Mouse (Mus musculus) embryonic stem cell, embryonic (primary cell): ENCODE measurements around the gene Cacna1c.

Experiments
- CTCF ChIA-PET, 4 experiments: fragments of 300-600 bp in 2 of 4; fragments of 350-600 bp in 2 of 4; sonication (Branson Sonifier 250); formaldehyde crosslinking; loops; one replicate each; lab custom pipeline; 2022; ENCODE audit warnings: inconsistent platforms in 2 of 4; lab: Charles Lee
- POLR2A ChIA-PET, 4 experiments: fragments of 300-600 bp in 2 of 4; fragments of 350-600 bp in 2 of 4; sonication (Branson Sonifier 250); formaldehyde crosslinking; loops; one replicate each; lab custom pipeline; 2022; ENCODE audit warnings: antibody characterized with exemption in 4 of 4, inconsistent platforms in 1 of 4; lab: Charles Lee

Cacna1c gene

DNA sequence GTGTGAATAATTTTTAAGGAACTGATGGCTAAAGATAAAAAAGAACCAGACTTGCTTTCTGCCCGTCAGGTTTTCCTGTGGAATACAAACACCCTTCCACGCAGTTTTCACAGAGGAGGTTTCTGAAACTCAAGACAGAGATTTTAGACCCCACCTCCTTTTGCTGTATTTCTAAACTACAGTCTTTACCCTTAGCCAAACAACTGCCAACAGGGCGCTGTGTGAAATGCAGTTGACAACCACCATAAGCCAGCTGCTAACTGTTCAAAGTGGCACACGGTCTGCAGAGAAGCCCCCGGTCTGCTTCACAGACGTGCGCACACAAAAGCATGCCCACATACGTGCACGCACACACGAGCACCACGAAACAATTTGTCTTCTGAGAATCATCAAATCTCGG is 216.0 kb downstream of the Cacna1c start:
- ChIA-PET CTCF (no interaction called here), POLR2A (no interaction called here)

DNA sequence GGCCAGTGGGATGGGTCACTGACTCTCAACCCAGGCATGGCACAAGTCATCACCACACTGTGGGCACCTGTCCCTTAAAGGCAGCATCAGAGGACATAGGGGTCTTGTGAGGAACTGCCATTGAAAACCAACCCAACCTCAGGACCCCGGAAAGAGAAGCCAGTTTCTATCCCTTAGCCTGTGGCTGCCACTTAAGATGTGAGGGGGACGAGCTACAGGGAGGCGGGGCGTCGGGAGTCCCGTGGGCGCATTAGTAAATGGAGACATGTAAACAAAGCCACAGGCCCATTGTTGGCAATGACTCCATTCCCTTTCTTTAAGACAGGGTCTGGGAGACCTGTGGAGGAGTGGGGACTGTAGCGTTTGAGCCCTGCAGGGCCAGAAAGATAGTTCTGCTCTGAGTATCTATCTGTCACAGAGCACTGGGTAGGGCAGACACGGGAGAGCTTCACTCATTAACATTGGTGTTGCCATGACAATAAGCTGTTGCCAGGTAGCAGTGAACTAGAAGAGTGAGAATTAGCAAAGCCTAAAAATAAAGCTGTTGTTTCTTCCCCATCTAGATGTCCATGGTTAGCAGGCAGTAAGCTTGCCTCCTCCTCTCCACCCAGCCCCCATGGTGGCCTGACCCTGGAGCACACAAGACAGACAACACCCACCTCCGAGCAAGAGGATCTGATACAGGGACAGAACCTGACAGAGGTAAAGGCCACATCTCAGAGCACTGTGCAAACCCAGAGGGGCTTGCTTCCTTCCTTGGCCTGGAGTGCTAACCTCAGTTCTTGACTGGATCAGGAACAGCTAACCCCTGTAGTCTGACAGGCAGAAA is 218.6 kb downstream of the Cacna1c start:
- ChIA-PET CTCF (no interaction called here), POLR2A (no interaction called here)

DNA sequence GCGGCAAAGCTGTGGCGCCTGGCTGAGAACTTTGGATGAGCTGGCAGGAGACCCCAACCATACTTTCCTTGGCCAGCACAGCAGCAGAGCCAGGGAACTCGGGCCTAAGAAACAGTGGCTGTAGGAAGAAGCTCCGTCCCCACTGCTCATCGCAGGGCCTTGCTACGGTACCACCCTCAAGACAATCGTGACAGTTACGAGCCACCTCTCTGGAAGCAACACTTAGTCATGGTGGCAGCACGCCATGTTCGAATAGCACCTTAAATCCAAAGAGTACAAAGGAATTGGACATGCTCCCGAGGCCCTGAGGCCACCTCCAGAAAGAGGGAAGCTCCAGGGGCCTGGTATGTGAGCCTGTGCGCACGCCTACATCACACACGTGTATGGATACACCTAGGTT is 219.6 kb downstream of the Cacna1c start:
- ChIA-PET POLR2A (no interaction called here), CTCF (interaction anchor here in 1 of 4 experiments (1.4 kb wide), 1 partner anchor 54 kb away, joined by 3 read pairs; no protein-coding TSS in a partner anchor)

DNA sequence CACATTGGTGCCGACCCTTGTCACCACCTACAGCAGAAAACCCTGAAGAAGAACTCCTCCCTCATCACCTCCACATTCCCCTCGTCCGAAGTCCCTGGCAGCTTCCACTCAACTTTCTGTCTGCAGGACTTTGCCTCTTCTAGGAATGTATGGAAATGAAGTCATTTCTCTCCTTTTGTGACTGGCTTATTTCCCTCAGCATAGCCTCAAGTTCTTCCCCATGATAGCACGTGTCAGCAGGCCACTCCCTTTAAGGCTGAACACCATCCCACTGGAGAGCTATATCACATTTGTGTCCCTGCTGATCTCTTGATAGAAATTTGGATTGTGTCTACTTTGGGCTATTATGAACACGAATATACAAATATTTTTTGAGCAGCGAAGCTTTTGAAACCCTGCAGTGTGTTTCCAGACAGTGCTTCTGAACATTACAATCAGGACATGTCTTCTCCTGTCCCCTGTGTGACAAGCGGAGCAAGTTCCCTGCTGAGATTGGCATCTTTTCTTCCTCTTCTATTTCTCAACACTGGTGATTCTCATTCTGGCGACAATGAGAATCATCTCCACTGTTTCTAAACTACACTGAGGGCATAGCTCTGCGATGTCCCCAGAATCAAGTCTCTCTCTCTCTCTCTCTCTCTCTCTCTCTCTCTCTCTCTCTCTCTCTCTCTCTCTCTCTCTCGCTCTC is 224.2 kb downstream of the Cacna1c start:
- CTCF ChIA-PET = no interaction called here

DNA sequence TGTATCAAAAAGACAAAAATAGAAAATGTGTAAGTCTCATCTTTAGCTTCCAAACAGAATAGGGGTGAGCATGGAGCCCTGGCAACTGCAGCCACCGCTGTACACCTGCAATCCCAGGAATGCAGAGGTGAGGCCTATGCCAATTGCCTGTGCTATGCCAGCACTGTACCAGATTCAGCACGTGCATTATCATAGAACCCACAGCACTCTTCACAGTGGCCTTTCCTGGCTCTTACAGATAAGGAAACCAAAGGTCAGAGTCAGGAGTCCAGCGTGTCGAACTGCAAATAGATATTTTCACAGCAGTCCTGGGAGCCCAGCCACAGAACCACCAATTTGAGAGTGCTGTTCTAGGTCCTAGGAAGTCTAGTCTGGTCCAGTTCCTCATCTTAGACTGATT is 227.4 kb downstream of the Cacna1c start:
- POLR2A ChIA-PET = no interaction called here
- CTCF ChIA-PET = no interaction called here

More for the DNA sequence above, 224.2 kb downstream of the Cacna1c start:
- POLR2A ChIA-PET = interaction anchor here in 1 of 4 experiments (0.6 kb wide), 1 partner anchor 173 kb away, joined by 3 read pairs; no protein-coding TSS in a partner anchor

DNA sequence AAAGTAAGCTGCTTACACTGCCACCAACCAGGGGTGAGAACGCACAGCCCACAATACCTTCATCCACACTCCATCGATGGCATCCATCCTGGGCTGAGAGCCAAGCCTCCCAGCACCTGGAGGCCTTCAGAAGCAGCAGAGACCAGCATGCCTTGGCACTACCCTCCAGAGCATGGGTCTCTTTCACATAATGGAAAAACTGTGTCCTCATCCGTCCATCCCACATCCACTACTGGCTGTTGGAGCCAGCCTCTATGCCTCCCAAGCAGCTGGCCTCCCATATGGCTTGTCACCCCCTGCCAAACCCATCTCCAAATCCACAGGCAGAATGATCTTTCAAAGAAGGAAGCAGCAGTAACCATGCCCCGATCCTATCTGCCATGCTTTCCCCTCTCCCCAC is 229.3 kb downstream of the Cacna1c start:
- ChIA-PET CTCF (no interaction called here), POLR2A (interaction anchor here in 1 of 4 experiments (0.8 kb wide), 1 partner anchor 292 kb away, joined by 5 read pairs; no protein-coding TSS in a partner anchor)

DNA sequence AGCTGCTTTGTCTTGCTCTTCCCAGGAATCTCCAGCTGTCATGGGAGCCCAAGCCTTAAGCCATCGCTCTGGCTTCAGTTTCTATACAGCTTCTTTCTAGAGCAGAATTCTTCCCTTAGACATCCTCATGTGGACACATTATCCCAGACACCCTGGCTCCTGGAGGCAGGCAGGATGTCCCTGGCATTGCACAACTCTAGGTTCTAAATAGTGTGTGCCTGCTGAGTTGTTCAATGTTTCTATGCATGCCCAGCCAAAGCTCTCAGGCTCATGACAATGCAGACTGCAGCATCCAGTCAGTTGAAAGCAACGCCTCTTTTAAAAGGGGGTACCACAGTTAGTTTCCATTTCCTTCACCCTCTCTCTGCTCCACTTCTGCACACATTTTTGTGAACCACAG is 230.6 kb downstream of the Cacna1c start:
- ChIA-PET POLR2A (no interaction called here), CTCF (no interaction called here)

DNA sequence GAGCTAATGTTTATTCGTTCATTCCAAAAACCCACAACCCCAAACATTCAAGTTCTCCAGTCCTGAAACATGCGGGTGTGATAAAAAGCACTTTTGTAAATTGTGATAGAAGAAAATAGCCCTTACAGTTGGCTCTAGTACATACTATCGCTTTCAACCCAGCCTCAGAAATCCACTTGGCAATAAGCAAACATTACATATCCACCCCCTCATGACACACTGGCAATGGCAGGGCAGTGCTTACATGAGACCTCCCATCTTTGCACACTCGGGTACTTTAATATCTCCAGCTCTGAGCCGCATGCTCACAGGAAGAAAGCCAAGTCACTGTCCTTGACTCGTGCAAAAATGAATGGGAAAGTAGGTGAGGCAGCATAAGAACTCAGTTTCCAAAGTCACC is 232.4 kb downstream of the Cacna1c start:
- POLR2A ChIA-PET = no interaction called here
- CTCF ChIA-PET = no interaction called here

DNA sequence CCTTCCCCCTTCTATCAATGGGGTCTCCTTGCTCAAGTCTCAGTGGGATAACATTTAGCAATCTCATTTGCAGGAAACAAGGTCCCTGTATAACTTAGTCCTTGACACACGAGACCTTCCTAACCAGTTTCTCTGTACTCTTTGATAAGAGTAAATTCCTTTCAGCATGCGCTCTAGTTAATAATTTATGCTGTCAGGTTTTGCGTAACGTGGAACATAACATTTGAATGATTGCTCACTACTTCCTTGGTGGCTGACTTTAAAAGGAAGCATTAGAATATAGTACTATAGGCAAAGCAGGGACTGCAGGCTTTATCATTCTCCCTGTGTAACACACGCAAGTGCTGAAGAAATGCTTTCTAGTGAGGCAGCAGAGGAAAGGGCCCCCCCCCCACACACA is 232.9 kb downstream of the Cacna1c start:
- CTCF ChIA-PET = no interaction called here
- POLR2A ChIA-PET = no interaction called here

DNA sequence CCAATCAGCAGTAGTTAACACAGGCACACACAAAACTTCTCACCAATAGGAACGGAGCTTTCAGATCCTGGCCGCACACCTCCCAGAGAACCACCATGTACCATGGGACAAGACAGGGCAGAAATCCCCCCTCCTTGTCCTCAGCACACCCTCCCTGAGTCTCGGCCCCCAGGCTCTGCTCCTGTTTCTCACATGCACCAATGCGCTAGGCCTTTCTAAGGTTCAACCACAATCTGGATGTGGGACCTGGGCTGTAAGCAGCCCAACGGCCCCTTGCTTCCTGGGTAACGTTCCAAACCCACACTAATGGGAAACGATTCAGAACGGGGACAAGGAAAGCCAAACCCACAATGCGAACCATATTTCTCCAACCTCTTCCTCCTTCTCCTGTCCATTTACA is 237.7 kb downstream of the Cacna1c start:
- ChIA-PET POLR2A (no interaction called here), CTCF (no interaction called here)

DNA sequence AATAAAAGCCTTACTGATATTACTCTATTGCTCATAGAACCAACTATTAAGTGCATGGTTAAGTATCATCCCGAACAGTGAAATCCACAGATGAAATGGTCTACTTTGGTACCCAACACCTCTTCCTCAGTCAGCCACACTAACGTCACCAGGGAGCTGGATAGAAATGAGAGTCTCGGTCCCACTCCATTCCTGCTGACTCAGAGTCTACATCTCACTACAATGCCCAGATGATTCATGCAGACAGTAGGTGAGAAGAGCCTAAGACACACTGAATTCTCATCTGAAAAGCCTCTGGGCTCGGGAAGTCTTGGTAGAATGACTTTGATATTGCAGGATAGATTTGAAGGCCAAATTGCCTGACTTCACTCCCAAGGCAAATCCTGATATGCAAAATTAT is 240.0 kb downstream of the Cacna1c start:
- ChIA-PET CTCF (no interaction called here), POLR2A (no interaction called here)

DNA sequence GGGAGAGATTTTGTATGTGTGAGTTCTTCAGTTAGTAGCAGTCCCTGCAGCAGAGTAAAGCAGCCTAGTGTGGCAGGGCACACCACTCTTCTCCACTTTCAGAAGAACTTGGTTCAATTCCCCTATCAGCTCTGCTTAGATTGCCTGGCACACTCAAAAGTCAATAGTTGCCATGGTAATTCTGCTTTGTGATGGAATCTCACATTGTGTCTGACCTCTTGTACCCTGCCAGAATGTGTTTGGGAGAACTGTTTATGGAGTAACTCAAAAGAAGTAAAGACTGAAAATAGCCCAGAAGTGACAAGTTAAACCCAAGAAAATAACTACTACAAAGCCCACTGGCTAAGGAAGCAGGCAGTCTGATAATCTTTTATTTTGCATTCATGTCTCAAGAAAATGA is 240.4 kb downstream of the Cacna1c start:
- POLR2A ChIA-PET = no interaction called here
- CTCF ChIA-PET = no interaction called here

DNA sequence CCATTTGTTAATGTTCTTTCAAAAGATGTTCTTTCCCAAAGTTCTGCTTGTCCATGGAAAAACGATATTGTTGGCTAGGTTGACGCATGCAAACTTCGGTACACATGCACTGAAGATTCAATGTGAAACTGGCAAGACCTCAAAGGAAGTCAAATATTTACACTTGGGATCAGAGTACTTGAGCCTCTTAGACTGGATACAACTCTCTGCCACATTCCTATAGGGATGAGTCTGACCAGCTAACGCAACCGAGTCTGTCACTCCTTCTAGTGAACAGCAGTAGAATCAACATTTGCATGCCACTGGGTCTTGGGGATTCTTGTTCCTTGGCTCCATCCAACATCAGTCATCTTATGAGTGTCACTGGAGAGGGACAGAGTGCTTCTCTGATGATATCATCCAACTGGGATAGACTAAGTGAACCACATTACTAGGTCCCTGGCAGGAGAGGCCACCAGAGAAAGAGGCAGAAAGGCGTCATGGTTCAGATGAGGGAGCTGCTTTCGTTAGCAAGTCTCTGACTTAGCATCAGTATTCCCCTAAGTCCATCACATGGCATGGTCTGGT is 241.1 kb downstream of the Cacna1c start:
- CTCF ChIA-PET = no interaction called here
- POLR2A ChIA-PET = no interaction called here

DNA sequence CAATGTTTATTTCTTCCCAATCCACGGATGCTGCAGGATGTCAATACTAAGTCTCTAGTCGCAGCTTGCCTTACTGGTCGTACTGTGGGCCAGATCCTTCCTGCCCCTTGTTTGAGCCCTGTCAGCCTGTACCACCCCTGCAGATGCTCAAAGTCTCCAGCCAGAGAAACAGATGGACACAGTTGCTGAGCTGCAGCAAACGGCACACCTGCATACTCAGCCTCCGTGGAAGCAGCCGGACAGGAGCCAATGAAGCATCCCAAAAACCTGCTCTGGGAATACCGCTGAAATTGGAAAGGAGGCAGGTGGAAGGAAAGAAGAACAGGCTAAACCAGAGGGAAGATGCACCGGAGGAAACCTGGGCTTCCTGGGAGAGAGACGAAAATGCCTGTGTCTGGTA is 243.8 kb downstream of the Cacna1c start:
- ChIA-PET POLR2A (interaction anchor here in 1 of 4 experiments (1.4 kb wide), 1 partner anchor 13 kb away, joined by 4 read pairs; no protein-coding TSS in a partner anchor), CTCF (no interaction called here)

DNA sequence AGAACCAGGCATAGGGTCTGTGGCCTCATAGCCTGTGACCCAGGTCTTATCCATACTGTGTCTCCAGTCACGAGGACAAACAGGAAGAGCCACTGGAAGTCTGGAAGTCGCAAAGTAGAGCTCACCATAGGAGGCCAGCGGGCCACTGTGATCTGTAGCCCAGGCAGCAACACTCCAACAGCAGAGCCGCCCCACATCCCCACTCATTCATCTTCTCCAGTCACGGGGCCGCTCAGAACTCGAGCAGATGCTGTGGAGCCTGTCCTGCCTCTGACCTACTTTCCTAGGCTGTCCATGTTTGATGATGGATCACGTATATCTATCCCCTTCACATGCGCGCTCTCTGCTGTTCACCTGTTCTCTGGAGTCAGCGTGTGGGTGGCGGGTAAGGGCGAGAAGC is 246.0 kb downstream of the Cacna1c start:
- ChIA-PET CTCF (no interaction called here), POLR2A (interaction anchor here in 1 of 4 experiments (1.2 kb wide), 1 partner anchor 24 kb away, joined by 3 read pairs; no protein-coding TSS in a partner anchor)

DNA sequence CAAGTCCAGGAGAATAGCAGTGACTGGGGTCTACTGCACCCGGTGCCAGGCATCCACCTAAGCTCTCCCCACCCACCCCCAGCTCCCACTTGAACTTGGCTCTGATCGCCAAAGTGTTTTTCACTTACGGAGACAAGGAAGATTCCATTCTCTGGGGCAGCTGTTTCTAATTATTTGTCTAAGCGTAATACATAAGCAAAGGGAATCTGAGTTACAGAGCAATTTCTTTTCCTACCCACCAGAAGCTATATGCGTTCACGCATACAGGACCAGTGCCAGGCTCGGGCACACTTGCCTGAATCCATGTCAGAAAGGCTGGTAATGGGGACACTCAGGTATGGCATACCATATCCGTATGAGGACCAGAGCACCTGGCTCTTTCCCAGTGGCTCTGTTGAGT is 248.9 kb downstream of the Cacna1c start:
- POLR2A ChIA-PET = interaction anchor here in 1 of 4 experiments (0.6 kb wide), 1 partner anchor 275 kb away, joined by 3 read pairs; no protein-coding TSS in a partner anchor
- CTCF ChIA-PET = no interaction called here

DNA sequence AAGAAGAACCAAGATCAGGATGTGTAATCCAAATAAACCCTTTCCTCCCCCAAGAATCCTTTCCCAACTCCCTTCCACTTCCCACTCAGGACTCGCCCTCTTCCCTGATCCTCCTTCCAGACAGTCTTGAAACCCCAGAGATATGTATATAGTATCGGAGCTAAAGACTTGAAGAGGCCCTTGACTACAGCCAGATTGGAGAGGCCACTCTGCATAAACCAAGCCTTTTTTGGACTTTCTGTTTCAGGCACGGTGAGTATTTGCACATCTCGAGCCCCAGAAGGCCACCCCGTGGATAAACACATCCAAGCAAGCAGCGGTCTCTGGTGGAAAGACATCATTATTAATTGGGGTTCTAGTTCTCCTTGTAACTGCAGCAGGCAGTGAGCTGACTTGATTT is 249.6 kb downstream of the Cacna1c start:
- ChIA-PET CTCF (no interaction called here), POLR2A (no interaction called here)

DNA sequence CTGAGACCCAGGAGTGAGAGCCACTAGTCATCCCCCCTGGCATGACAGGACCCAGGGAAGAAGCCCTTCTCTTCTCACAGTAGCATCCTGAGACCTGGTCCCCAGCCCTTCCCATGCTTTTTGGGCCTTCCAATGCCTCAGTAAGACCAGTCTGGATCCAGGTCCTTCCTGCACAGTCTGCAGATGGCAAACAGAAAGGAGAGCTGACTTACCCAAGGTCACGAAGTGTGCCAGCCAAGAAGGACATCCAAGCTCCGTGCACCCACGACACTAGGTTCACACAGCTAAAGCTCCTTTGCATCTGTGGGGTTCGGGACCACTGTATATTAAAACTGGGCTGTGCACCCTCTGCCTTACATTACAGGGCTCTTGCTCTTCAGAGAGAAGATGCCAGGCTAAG is 252.1 kb downstream of the Cacna1c start:
- ChIA-PET CTCF (no interaction called here), POLR2A (no interaction called here)

DNA sequence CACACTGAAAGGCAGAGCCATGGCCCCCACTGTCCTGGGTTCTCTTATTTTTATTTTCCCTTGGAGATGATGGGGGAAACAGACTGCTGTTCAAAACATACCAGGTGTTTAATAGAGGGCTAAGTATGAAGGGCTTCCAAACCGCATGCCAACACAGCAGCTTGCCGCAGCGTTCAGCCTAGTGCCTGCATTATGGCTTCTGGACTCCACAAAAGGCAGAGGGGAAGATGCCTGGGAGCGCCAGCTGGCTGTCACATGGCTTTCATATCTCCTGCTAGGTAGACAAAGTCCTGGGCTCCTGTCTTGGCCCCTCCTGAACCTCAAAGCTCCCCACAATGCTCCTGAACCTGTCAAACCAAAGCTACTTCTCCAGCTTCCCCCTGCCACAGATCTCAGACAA is 254.4 kb downstream of the Cacna1c start:
- POLR2A ChIA-PET = no interaction called here
- CTCF ChIA-PET = no interaction called here

DNA sequence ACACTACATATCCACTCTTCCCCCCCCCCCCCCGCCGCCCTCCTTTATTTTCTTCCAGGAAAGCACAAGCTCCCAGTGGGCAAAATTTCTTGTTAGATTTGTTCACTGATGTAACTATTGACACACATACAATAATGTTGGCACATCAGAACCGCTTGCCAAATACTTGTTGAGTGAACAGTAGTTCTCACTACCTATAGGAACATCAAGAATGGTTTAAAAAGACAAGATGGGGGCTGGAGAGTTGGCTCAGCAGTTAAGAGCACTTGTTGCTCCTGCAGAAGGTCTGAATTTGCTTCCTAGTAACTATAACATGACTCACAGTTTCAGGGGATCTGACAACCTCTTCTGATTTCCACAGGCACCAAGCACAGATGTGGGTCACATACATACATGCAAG is 255.2 kb downstream of the Cacna1c start:
- CTCF ChIA-PET = interaction anchor here in 1 of 4 experiments (0.6 kb wide), 1 partner anchor 59 kb away, joined by 3 read pairs; no protein-coding TSS in a partner anchor

More for the DNA sequence above, 255.2 kb downstream of the Cacna1c start:
- POLR2A ChIA-PET = no interaction called here
